ENCODE assay signal across 11 mouse cellular contexts in the genomic region with DNA sequence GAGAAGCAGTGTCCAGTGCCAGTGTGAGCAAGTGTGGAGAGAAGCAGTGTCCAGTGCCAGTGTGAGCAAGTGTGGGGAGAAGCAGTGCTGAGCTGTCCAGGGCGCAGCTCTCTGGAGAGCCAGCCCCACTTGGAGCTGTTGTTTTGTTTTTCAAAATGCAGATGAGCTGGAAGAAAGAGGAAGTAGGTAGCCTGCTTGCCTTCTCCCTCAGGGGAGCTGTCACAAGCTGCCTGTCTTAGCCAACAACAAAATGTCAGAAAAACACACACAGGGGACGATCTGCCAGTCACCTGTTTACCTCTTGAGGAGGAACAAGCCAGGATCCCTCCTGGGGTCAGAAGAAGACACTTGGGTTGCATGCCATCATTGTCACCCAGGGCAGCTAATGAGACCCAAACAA.
DNase-seq lines count a peak whose midpoint lies in the region; ATAC-seq and TF ChIP-seq lines count a peak whose summit lies in the region.
"Had no signal": no experiment of that assay in that cellular context is flagged by ENCODE, and none has a peak within 500 bp of the region (broad histone marks: within the 10 kb centered on the region; RNA-seq: fewer than 3 reads in every experiment).

No protein-coding gene starts in this region.

- 0 out of 2 replicates have a peak overlapping the region, but pooled peaks have one; percentile 8 for H3K27ac ChIP-seq in heart, embryonic 13.5 days (replicated peaks)
- peak overlapping the region; percentile 86; the same call in 1 of the 2 replicates for H3K27ac ChIP-seq in stomach, embryonic 15.5 days
- no peak overlapping the region; the same call in 1 of the 2 replicates for H3K27ac ChIP-seq in stomach, postnatal 0 days (replicated peaks)

- peaks cover 16% of the 10 kb centered on the region for H3K36me3 ChIP-seq in heart, embryonic 13.5 days
- H3K36me3 ChIP-seq in stomach, embryonic 15.5 days: no peaks in the 10 kb centered on the region
- no peaks in the 10 kb centered on the region for H3K36me3 ChIP-seq in stomach, postnatal 0 days (ENCODE audit: control insufficient read depth, insufficient read depth, low read length)
- peaks cover 2% of the 10 kb centered on the region; the same call in 1 of the 2 replicates for H3K36me3 ChIP-seq in splenic B cell, adult 2 months (ENCODE audit: control insufficient read depth, insufficient read depth, low read length, poor library complexity, severe bottlenecking)

- no peak for ATAC-seq in heart, embryonic 13.5 days (ENCODE audit: extremely low read depth, insufficient number of reproducible peaks, low FRiP score, low TSS enrichment)
- ATAC-seq in stomach, embryonic 15.5 days (ENCODE audit: insufficient read depth, low FRiP score, low read depth): no peak
- no peak for ATAC-seq in stomach, postnatal 0 days (ENCODE audit: low FRiP score, low TSS enrichment)
- ATAC-seq: forebrain, embryonic 14.5 days had no signal

- intact Hi-C loops in heart, postnatal 25 days (cut with DNase I): loop anchor here (5.0 kb wide), 1 partner anchor 81 kb away; no protein-coding TSS in a partner anchor

- H3K9me3 ChIP-seq in heart, embryonic 13.5 days: no peaks in the 10 kb centered on the region
- H3K9me3 ChIP-seq in stomach, embryonic 15.5 days: no peaks in the 10 kb centered on the region
- H3K9me3 ChIP-seq in stomach, postnatal 0 days (ENCODE audit: control insufficient read depth, low read length): no peaks in the 10 kb centered on the region

- H3K4me2 ChIP-seq in heart, embryonic 13.5 days: no peak overlapping the region
- H3K4me2 ChIP-seq in stomach, embryonic 15.5 days: no peak overlapping the region
- H3K4me2 ChIP-seq in stomach, postnatal 0 days (replicated peaks; ENCODE audit: low read depth): no peak overlapping the region

- no peak for TF ChIP-seq EP300 in stomach, postnatal 0 days (optimal IDR thresholded peaks at IDR 0.05)

- 43% methylated on average over 2 of the region's 2 CpGs for WGBS in heart, embryonic 13.5 days
- 54% methylated on average over 2 of the region's 2 CpGs for WGBS in stomach, embryonic 15.5 days
- 34% methylated on average over 2 of the region's 2 CpGs for WGBS in stomach, postnatal 0 days

- H3K9ac ChIP-seq in heart, embryonic 13.5 days: no peak overlapping the region
- no peak overlapping the region for H3K9ac ChIP-seq in stomach, embryonic 15.5 days
- no peak overlapping the region for H3K9ac ChIP-seq in stomach, postnatal 0 days (ENCODE audit: low read length)

- H3K4me3 ChIP-seq in heart, embryonic 13.5 days: no peak overlapping the region
- H3K4me3 ChIP-seq in stomach, embryonic 15.5 days (replicated peaks): no peak overlapping the region
- no peak overlapping the region for H3K4me3 ChIP-seq in stomach, postnatal 0 days (ENCODE audit: low read depth, low read length)

- DNase-seq in heart, postnatal 25 days (ENCODE audit: low spot score): no peak
- no peak for DNase-seq in stomach, postnatal 0 days (ENCODE audit: low spot score)
- peak; percentile 18 to 39 for DNase-seq in lung, postnatal 4 days
- DNase-seq in splenic B cell, adult 2 months (ENCODE audit: low read depth, low spot score): peak; percentile 86
- DNase-seq in testis, postnatal 14 days (ENCODE audit: low spot score): no peak
- DNase-seq in kidney, adult 18-20 months: no peak
- DNase-seq: adrenal gland, adult 2 months; cerebellum, postnatal 36 days had no signal

- no peaks in the 10 kb centered on the region for H3K27me3 ChIP-seq in heart, embryonic 13.5 days (replicated peaks)
- H3K27me3 ChIP-seq in stomach, embryonic 15.5 days (replicated peaks): no peaks in the 10 kb centered on the region
- H3K27me3 ChIP-seq in stomach, postnatal 0 days (ENCODE audit: control insufficient read depth, insufficient read depth, low read length): no peaks in the 10 kb centered on the region
- H3K27me3 ChIP-seq in splenic B cell, adult 2 months (ENCODE audit: control insufficient read depth, insufficient read depth, low read length, poor library complexity, severe bottlenecking): no peaks in the 10 kb centered on the region

- TF ChIP-seq CTCF in stomach, postnatal 0 days (IDR thresholded peaks at IDR 0.05; ENCODE audit: low read depth): no peak

- H3K4me1 ChIP-seq in heart, embryonic 13.5 days: peaks cover 46% of the 10 kb centered on the region
- peaks cover 31% of the 10 kb centered on the region for H3K4me1 ChIP-seq in stomach, embryonic 15.5 days
- peaks cover 9% of the 10 kb centered on the region; the same call in 1 of the 2 replicates for H3K4me1 ChIP-seq in stomach, postnatal 0 days (replicated peaks; ENCODE audit: control insufficient read depth, insufficient read depth)

Comparison
In these comparisons a context has a peak if more than half of its experiments do, and no peak if none do; other contexts are left out.
1. DNase-seq: peak in lung, postnatal 4 days (2 of 2) and splenic B cell, adult 2 months (single experiment); none in heart, postnatal 25 days (single experiment), stomach, postnatal 0 days (single experiment), testis, postnatal 14 days (single experiment) and kidney, adult 18-20 months (single experiment).